Comparison of ENCODE assay signal across 22 mouse cellular contexts in genomic region chr1:76513490-76513889, GRCm38 (mm10).
DNase-seq lines count a peak whose midpoint lies in the region; ATAC-seq and TF ChIP-seq lines count a peak whose summit lies in the region.
"Had no signal": no experiment of that assay in that cellular context is flagged by ENCODE, and none has a peak within 500 bp of the region (broad histone marks: within the 10 kb centered on the region; RNA-seq: fewer than 3 reads in every experiment).

No protein-coding gene starts in this region.

- ATAC-seq in frontal cortex, adult (ENCODE audit: low TSS enrichment): peak; percentile 58; the same call in 1 of the 2 replicates
- ATAC-seq: forebrain, embryonic 14.5 days had no signal

- TF ChIP-seq CTCF in layer of hippocampus, adult 2 months (conservative IDR thresholded peaks at IDR 0.05): no peak

- no peak overlapping the region for H3K4me3 ChIP-seq in layer of hippocampus, adult 2 months
- H3K4me3 ChIP-seq: forebrain, embryonic 10.5 days; heart, adult 2 months; heart, embryonic 10.5 days; heart, embryonic 13.5 days; hindbrain, embryonic 12.5 days; hindbrain, embryonic 15.5 days had no signal

- H3K27ac ChIP-seq in layer of hippocampus, adult 2 months: peak overlapping the region; percentile 55
- H3K27ac ChIP-seq: forebrain, embryonic 10.5 days; heart, adult 2 months; heart, embryonic 10.5 days; heart, embryonic 13.5 days; hindbrain, embryonic 12.5 days; hindbrain, embryonic 15.5 days had no signal

- no peak for DNase-seq in frontal cortex, postnatal 14 days (ENCODE audit: low spot score in 2 of 2)
- DNase-seq in layer of hippocampus, adult 2 months (ENCODE audit: low spot score in 2 of 2): peak; percentile 45 to 66
- no peak for DNase-seq in layer of hippocampus, postnatal 25 days (ENCODE audit: extremely low spot score in 1 of 2, low spot score in 1 of 2)
- peak; percentile 64 for DNase-seq in layer of hippocampus, adult 9-11 months
- peak; percentile 32 to 34 for DNase-seq in layer of hippocampus, postnatal 36 days
- no peak for DNase-seq in liver
- DNase-seq: adrenal gland, adult 2 months; adrenal gland, postnatal 14 days; B cell, adult 2 months; cerebellum, adult 11-12 months; cerebellum, adult 9-10 months; cerebellum, postnatal 14 days; gastrocnemius, postnatal 25 days; heart, adult 2 months; heart, postnatal 14 days had no signal

Comparison
In these comparisons a context has a peak if more than half of its experiments do, and no peak if none do; other contexts are left out.
1. DNase-seq: peak in layer of hippocampus, adult 2 months (2 of 2), layer of hippocampus, adult 9-11 months (single experiment) and layer of hippocampus, postnatal 36 days (2 of 2); none in frontal cortex, postnatal 14 days (0 of 2), layer of hippocampus, postnatal 25 days (0 of 2) and liver (single experiment).